Mouse (Mus musculus): Measurements from ENCODE around the gene Setd5. TPM values are rescaled to one million over a fixed set of nuclear protein-coding genes. Genes with fewer than 3 reads are reported as not detected.

Gene Setd5
- polyA plus RNA-seq, 1 experiment from 2014 or later, result 58.7 TPM

DNA sequence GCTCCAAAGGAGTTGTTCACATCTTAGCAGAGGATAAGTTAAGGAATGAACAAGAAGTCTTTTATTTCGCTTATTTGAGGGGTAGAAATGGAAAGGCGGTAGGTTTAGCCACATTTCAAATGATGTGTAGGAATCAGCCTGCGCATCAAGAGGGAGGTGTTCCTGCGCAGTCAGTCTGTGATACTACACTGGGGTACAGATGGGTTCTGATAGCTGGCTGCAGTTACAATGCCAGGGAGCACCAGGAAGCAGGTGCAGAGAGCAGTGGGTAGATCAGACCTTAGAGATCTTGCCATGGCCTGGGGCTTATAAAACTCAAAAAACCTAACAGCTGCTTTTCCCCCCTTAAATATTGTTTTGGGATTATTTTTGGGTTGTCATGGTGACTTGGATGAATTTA lies 68.1 kb downstream of the Setd5 start:
- Histone ChIP-seq H3K27me3 (ENCODE audit: control insufficient read depth, insufficient read depth, low read length) (no peaks in the 10 kb centered on the region), H3K36me3 (replicated peaks; ENCODE audit: control insufficient read depth, insufficient read depth) (peaks cover 89% of the 10 kb centered on the region), H3K4me1 (replicated peaks; ENCODE audit: control insufficient read depth, insufficient read depth, low read length) (no peaks in the 10 kb centered on the region), H3K9ac (no peak overlapping the region), H3K4me2 (replicated peaks) (no peak overlapping the region), H3K4me3 (replicated peaks; ENCODE audit: low read length) (no peak overlapping the region), H3K27ac (no peak overlapping the region), H3K9me3 (ENCODE audit: control insufficient read depth, low read length) (no peaks in the 10 kb centered on the region)
- 91% methylated on average over 4 of the region's 4 CpGs for whole genome bisulfite sequencing
- DNase-seq (ENCODE audit: low spot score) (no peak), ATAC-seq (ENCODE audit: low FRiP score) (no peak)

- no peak overlapping the region for H3K9ac ChIP-seq
- DNase-seq (ENCODE audit: low spot score), result no peak
- WGBS, result 97% methylated on average over 8 of the region's 8 CpGs
- H3K36me3 ChIP-seq (replicated peaks; ENCODE audit: control insufficient read depth, insufficient read depth), result peaks cover 78% of the 10 kb centered on the region
- no peaks in the 10 kb centered on the region for H3K27me3 ChIP-seq (ENCODE audit: control insufficient read depth, insufficient read depth, low read length)
- no peak overlapping the region for H3K4me2 ChIP-seq (replicated peaks)
- no peaks in the 10 kb centered on the region for H3K4me1 ChIP-seq (replicated peaks; ENCODE audit: control insufficient read depth, insufficient read depth, low read length)
- no peaks in the 10 kb centered on the region for H3K9me3 ChIP-seq (ENCODE audit: control insufficient read depth, low read length)
- H3K27ac ChIP-seq, result no peak overlapping the region
- no peak overlapping the region for H3K4me3 ChIP-seq (replicated peaks; ENCODE audit: low read length)
- no peak for ATAC-seq (ENCODE audit: low FRiP score)
Observed at GRCm38 (mm10) chr6:113154071-113154470, 76.9 kb downstream of the Setd5 start.

DNA sequence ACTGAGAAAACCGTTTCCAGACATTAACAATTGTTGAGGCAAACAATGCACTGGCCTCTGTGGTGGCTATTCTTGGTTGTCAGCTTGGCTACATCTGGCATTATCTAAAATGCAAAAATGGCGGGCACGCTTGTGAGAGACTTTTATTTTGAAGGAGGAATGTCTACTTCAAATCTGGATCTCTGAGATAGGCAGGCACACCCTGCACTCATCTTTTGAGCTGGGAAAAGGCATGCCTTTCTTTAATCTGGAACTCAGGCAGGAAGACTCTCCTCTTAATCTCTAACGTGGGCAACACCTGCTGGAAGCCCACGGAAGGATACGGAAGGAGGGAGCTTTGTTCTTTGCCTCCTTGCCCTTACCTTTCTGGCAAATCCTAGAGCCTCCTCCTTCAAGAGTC lies 77.7 kb downstream of the Setd5 start:
- Histone ChIP-seq H3K4me1 (replicated peaks; ENCODE audit: control insufficient read depth, insufficient read depth, low read length) (no peaks in the 10 kb centered on the region), H3K4me3 (replicated peaks; ENCODE audit: low read length) (no peak overlapping the region), H3K27me3 (ENCODE audit: control insufficient read depth, insufficient read depth, low read length) (no peaks in the 10 kb centered on the region), H3K27ac (no peak overlapping the region), H3K36me3 (replicated peaks; ENCODE audit: control insufficient read depth, insufficient read depth) (peaks cover 70% of the 10 kb centered on the region), H3K9ac (no peak overlapping the region), H3K9me3 (ENCODE audit: control insufficient read depth, low read length) (no peaks in the 10 kb centered on the region), H3K4me2 (replicated peaks) (no peak overlapping the region)
- WGBS, result 83% methylated on average over 6 of the region's 6 CpGs
- ATAC-seq (ENCODE audit: low FRiP score), result no peak
- no peak for DNase-seq (ENCODE audit: low spot score)

DNA sequence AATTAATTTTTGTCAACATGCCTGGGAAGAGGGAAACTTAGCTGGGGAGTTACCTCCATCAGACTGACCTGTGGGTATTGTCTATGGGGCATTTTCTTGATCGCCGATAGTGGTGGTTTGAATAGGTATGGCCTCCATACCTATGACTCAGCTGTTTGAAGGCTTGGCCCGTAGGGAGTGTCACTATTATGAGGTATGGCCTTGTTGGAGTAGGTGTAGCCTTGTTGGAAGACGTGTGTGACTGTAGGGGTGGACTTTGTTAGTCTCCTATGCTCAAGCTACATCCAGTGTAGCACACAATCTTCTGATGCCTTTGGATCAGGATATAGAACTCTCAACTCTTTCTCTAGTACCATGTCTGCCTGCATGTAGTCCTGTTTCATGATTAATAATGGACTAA lies 78.9 kb downstream of the Setd5 start:
- 95% methylated on average over 4 of the region's 4 CpGs for WGBS
- Histone ChIP-seq H3K9ac (no peak overlapping the region), H3K4me2 (replicated peaks) (no peak overlapping the region), H3K27me3 (ENCODE audit: control insufficient read depth, insufficient read depth, low read length) (no peaks in the 10 kb centered on the region), H3K27ac (no peak overlapping the region), H3K36me3 (replicated peaks; ENCODE audit: control insufficient read depth, insufficient read depth) (peaks cover 59% of the 10 kb centered on the region), H3K9me3 (ENCODE audit: control insufficient read depth, low read length) (no peaks in the 10 kb centered on the region), H3K4me3 (replicated peaks; ENCODE audit: low read length) (no peak overlapping the region), H3K4me1 (replicated peaks; ENCODE audit: control insufficient read depth, insufficient read depth, low read length) (no peaks in the 10 kb centered on the region)
- ATAC-seq (ENCODE audit: low FRiP score), result no peak
- DNase-seq (ENCODE audit: low spot score), result no peak

DNA sequence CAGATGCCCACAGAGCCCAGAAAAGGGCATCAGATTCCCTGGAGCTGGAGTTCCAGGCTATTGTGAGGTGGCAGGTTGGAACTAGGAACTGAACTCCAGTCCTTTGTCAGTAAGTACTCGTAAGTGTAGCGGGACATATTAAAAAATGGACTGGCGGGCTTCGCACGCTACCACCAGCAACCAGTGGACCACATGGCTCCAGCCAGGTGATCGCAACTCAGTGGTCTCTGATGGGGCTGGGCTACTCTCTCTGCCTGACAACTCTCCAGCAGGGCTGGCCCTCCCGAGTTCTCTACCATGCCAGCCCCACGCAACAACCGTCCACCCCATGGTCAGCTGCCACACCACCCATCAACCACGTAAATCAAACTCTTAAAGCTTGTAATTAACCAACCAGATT lies 82.9 kb downstream of the Setd5 start:
- 98% methylated on average over 10 of the region's 10 CpGs for WGBS
- Histone ChIP-seq H3K4me3 (replicated peaks; ENCODE audit: low read length) (no peak overlapping the region), H3K27ac (no peak overlapping the region), H3K36me3 (replicated peaks; ENCODE audit: control insufficient read depth, insufficient read depth) (peaks cover 18% of the 10 kb centered on the region), H3K27me3 (ENCODE audit: control insufficient read depth, insufficient read depth, low read length) (no peaks in the 10 kb centered on the region), H3K4me1 (replicated peaks; ENCODE audit: control insufficient read depth, insufficient read depth, low read length) (no peaks in the 10 kb centered on the region), H3K9me3 (ENCODE audit: control insufficient read depth, low read length) (0 out of 2 replicates have a peak, but pooled peaks cover 4% of the 10 kb centered on the region), H3K4me2 (replicated peaks) (no peak overlapping the region), H3K9ac (no peak overlapping the region)
- no peak for DNase-seq (ENCODE audit: low spot score)
- no peak for ATAC-seq (ENCODE audit: low FRiP score)

- Histone ChIP-seq H3K9ac (no peak overlapping the region), H3K4me3 (replicated peaks; ENCODE audit: low read length) (no peak overlapping the region), H3K4me2 (replicated peaks) (no peak overlapping the region), H3K36me3 (replicated peaks; ENCODE audit: control insufficient read depth, insufficient read depth) (peaks cover 7% of the 10 kb centered on the region; the same call in 1 of the 2 replicates), H3K27me3 (ENCODE audit: control insufficient read depth, insufficient read depth, low read length) (no peaks in the 10 kb centered on the region), H3K9me3 (ENCODE audit: control insufficient read depth, low read length) (0 out of 2 replicates have a peak, but pooled peaks cover 4% of the 10 kb centered on the region), H3K27ac (no peak overlapping the region), H3K4me1 (replicated peaks; ENCODE audit: control insufficient read depth, insufficient read depth, low read length) (no peaks in the 10 kb centered on the region)
- WGBS, result 93% methylated on average over 1 of the region's 1 CpGs
- DNase-seq (ENCODE audit: low spot score) (no peak), ATAC-seq (ENCODE audit: low FRiP score) (no peak)
Observed at GRCm38 (mm10) chr6:113161982-113162381, 84.8 kb downstream of the Setd5 start.

DNA sequence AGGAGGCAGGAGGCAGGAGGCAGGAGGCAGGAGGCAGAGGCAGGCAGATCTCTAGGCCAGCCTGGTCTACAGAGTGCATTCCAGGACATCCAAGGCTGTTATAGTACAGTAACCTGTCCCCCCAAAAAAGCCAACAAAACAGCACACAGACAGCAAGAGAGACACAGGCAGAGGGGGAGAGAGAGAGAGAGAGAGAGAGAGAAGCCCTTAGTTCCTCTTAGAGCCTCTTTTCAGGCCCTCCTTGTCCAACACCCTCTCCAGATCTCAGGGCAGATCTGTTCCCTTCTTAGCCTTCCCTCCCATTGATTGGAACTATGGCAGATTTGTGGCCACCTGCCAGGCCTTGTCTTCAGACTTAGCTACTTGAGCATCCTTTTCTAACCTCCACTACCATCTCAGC lies 86.3 kb downstream of the Setd5 start:
- no peaks in the 10 kb centered on the region for H3K4me1 ChIP-seq (replicated peaks; ENCODE audit: control insufficient read depth, insufficient read depth, low read length)
- ATAC-seq (ENCODE audit: low FRiP score), result no peak
- no peak overlapping the region for H3K4me2 ChIP-seq (replicated peaks)
- no peaks in the 10 kb centered on the region for H3K27me3 ChIP-seq (ENCODE audit: control insufficient read depth, insufficient read depth, low read length)
- DNase-seq (ENCODE audit: low spot score), result no peak
- H3K27ac ChIP-seq, result no peak overlapping the region
- H3K4me3 ChIP-seq (replicated peaks; ENCODE audit: low read length), result no peak overlapping the region
- 0 out of 2 replicates have a peak, but pooled peaks cover 4% of the 10 kb centered on the region for H3K9me3 ChIP-seq (ENCODE audit: control insufficient read depth, low read length)
- H3K9ac ChIP-seq, result no peak overlapping the region
- peaks cover 2% of the 10 kb centered on the region; the same call in 1 of the 2 replicates for H3K36me3 ChIP-seq (replicated peaks; ENCODE audit: control insufficient read depth, insufficient read depth)

- Histone ChIP-seq H3K9me3 (ENCODE audit: control insufficient read depth, low read length) (0 out of 2 replicates have a peak, but pooled peaks cover 4% of the 10 kb centered on the region), H3K27ac (no peak overlapping the region), H3K36me3 (replicated peaks; ENCODE audit: control insufficient read depth, insufficient read depth) (peaks cover 20% of the 10 kb centered on the region), H3K27me3 (ENCODE audit: control insufficient read depth, insufficient read depth, low read length) (no peaks in the 10 kb centered on the region), H3K4me1 (replicated peaks; ENCODE audit: control insufficient read depth, insufficient read depth, low read length) (no peaks in the 10 kb centered on the region), H3K4me2 (replicated peaks) (no peak overlapping the region), H3K4me3 (replicated peaks; ENCODE audit: low read length) (no peak overlapping the region), H3K9ac (no peak overlapping the region)
- DNase-seq (ENCODE audit: low spot score), result peak; percentile 42
- peak; percentile 26 for ATAC-seq (ENCODE audit: low FRiP score)
- 69% methylated on average over 17 of the region's 17 CpGs for WGBS
Observed at GRCm38 (mm10) chr6:113166661-113167251, 89.6 kb downstream of the Setd5 start.

DNA sequence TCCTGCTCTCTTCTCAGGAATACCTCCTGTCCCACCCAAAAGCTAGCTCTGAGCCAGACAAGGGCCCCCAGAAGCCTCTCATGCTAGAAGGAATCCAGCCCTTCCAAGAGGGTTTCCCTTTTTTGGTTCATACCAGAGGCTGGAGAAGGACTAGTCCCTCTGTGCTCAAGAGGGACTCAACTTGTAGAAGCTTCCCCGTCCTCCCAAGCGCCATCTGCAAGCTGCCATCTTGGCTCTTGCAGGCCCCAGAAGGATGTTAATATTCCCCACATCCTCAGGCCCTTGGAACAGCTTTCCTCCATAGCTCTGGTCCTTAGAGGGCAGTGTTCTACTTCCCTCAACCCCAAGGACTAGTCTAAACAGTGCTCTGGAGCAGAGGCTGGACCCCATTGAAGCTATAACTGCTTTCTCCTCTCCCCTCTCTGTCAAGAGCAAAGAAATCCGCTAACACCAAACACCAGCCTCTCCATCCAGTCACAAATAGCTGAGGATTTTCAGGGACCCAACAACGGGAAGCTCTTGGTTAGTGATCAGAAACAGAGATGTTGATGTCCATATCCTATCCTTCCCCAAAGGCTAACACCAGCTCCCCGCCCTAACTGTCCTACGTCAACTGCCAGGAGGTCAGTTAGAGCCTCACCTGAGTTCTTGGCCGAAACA lies 91.3 kb downstream of the Setd5 start:
- 92% methylated on average over 7 of the region's 7 CpGs for WGBS
- H3K36me3 ChIP-seq (replicated peaks; ENCODE audit: control insufficient read depth, insufficient read depth), result peaks cover 26% of the 10 kb centered on the region
- DNase-seq (ENCODE audit: low spot score) (no peak), ATAC-seq (ENCODE audit: low FRiP score) (no peak)
- H3K27ac ChIP-seq, result no peak overlapping the region
- no peaks in the 10 kb centered on the region for H3K27me3 ChIP-seq (ENCODE audit: control insufficient read depth, insufficient read depth, low read length)
- no peak overlapping the region for H3K4me2 ChIP-seq (replicated peaks)
- no peak overlapping the region for H3K4me3 ChIP-seq (replicated peaks; ENCODE audit: low read length)
- no peak overlapping the region for H3K9ac ChIP-seq
- no peaks in the 10 kb centered on the region for H3K9me3 ChIP-seq (ENCODE audit: control insufficient read depth, low read length)
- H3K4me1 ChIP-seq (replicated peaks; ENCODE audit: control insufficient read depth, insufficient read depth, low read length), result no peaks in the 10 kb centered on the region
